Mouse (Mus musculus) heart, postnatal 36 days (tissue): Measurements from ENCODE around the gene Siae. TPM values are rescaled to one million over a fixed set of nuclear protein-coding genes. Genes with fewer than 3 reads are reported as not detected.

Source experiments
- DNase-seq, 2 experiments: peaks; one replicate each; pipeline ENCODE4 v3.0.0; 2021 to 2022
- intact Hi-C: fragments of 180-260 bp; cut with DNase I; formaldehyde crosslinking; loops from one replicate; pipeline ENCODE4 v1.15.1; 2025
- total RNA-seq, 2 experiments: library from RNA; stranded (reverse); gene quantifications; 2 replicates each; pipeline ENCODE4 v1.2.3; 2021

Gene Siae
- total RNA-seq, 2 experiments from 2014 or later = 9.6 to 9.7 TPM

- intact Hi-C loops = no loop called here
Measured at GRCm38 (mm10) chr9:37615220-37615619, 59.7 kb downstream of the Siae start.

GRCm38 (mm10) chr9:37616770-37617169 lies 61.3 kb downstream of the Siae start:
- intact Hi-C loops = loop anchor here (1.0 kb wide), 2 partner anchors 153 to 186 kb away; no protein-coding TSS in a partner anchor

More at GRCm38 (mm10) chr9:37615220-37615619, 59.7 kb downstream of the Siae start:
- no peak for DNase-seq

GRCm38 (mm10) chr9:37621290-37621689 lies 65.8 kb downstream of the Siae start:
- intact Hi-C loops = no loop called here
- DNase-seq = no peak

More at GRCm38 (mm10) chr9:37616770-37617169, 61.3 kb downstream of the Siae start:
- DNase-seq = peak; percentile 21 to 38

GRCm38 (mm10) chr9:37623981-37624380 lies 68.5 kb downstream of the Siae start:
- DNase-seq = no peak
- intact Hi-C loops = no loop called here

GRCm38 (mm10) chr9:37624502-37624901 lies 69.0 kb downstream of the Siae start:
- intact Hi-C loops = no loop called here
- DNase-seq = no peak

GRCm38 (mm10) chr9:37625129-37625528 lies 69.6 kb downstream of the Siae start:
- intact Hi-C loops = no loop called here
- no peak for DNase-seq

GRCm38 (mm10) chr9:37625641-37626040 lies 70.1 kb downstream of the Siae start:
- DNase-seq = peak; percentile 10 to 21
- intact Hi-C loops = no loop called here

- DNase-seq = no peak
- intact Hi-C loops = no loop called here
Measured at GRCm38 (mm10) chr9:37626103-37626567, 70.6 kb downstream of the Siae start.

GRCm38 (mm10) chr9:37627263-37627662 lies 71.8 kb downstream of the Siae start:
- intact Hi-C loops = no loop called here
- no peak for DNase-seq

- intact Hi-C loops = no loop called here
- no peak for DNase-seq
Measured at GRCm38 (mm10) chr9:37628581-37628980, 73.1 kb downstream of the Siae start.

GRCm38 (mm10) chr9:37629941-37630340 lies 74.4 kb downstream of the Siae start:
- intact Hi-C loops = no loop called here
- no peak for DNase-seq

GRCm38 (mm10) chr9:37632305-37632704 lies 76.8 kb downstream of the Siae start:
- intact Hi-C loops = no loop called here
- DNase-seq = no peak

- no peak for DNase-seq
- intact Hi-C loops = no loop called here
Measured at GRCm38 (mm10) chr9:37634269-37634668, 78.8 kb downstream of the Siae start.

GRCm38 (mm10) chr9:37636335-37636734 lies 80.8 kb downstream of the Siae start:
- intact Hi-C loops = loop anchor here (1.0 kb wide), 1 partner anchor 173 kb away; no protein-coding TSS in a partner anchor
- peak; percentile 40 to 55 for DNase-seq

GRCm38 (mm10) chr9:37636800-37637542 lies 81.5 kb downstream of the Siae start:
- intact Hi-C loops = loop anchor here (1.0 kb wide), 1 partner anchor 174 kb away; no protein-coding TSS in a partner anchor
- no peak for DNase-seq

- intact Hi-C loops = no loop called here
Measured at GRCm38 (mm10) chr9:37638721-37639120, 83.2 kb downstream of the Siae start.

GRCm38 (mm10) chr9:37646246-37646645 lies 90.7 kb downstream of the Siae start:
- no peak for DNase-seq
- intact Hi-C loops = no loop called here

More at GRCm38 (mm10) chr9:37638721-37639120, 83.2 kb downstream of the Siae start:
- no peak for DNase-seq

- intact Hi-C loops = no loop called here
- no peak for DNase-seq
Measured at GRCm38 (mm10) chr9:37650639-37651038, 95.1 kb downstream of the Siae start.

GRCm38 (mm10) chr9:37653836-37654235 lies 98.3 kb downstream of the Siae start:
- DNase-seq = no peak
- intact Hi-C loops = no loop called here

GRCm38 (mm10) chr9:37655961-37656360 lies 100.5 kb downstream of the Siae start:
- no peak for DNase-seq
- intact Hi-C loops = no loop called here

GRCm38 (mm10) chr9:37656439-37656881 lies 101.0 kb downstream of the Siae start:
- intact Hi-C loops = no loop called here
- peak in 1 of 2 experiments; percentile 13 for DNase-seq

GRCm38 (mm10) chr9:37656931-37657481 lies 101.5 kb downstream of the Siae start, which contains the start of gene Tbrg1:
Tbrg1 (minus strand) TSS chr9:37657312.
- intact Hi-C loops = no loop called here
- peak; percentile 82 to 88 for DNase-seq
